Mouse (Mus musculus) G1E (cell line): ENCODE measurements around the gene Soat2.

Source experiments
- CTCF ChIP-seq: IDR thresholded peaks from 2 replicates; pipeline ENCODE4 v1.5.1; 2012; ENCODE audit warnings: low read depth, low read length, inconsistent platforms, mixed read lengths
- GATA2 ChIP-seq: IDR thresholded peaks from 2 replicates; pipeline ENCODE4 v1.6.1; 2012; ENCODE audit warnings: low read depth, low read length, inconsistent platforms, borderline replicate concordance
- TAL1 ChIP-seq: conservative IDR thresholded peaks from 2 replicates; pipeline ENCODE4 v1.6.1; 2012; ENCODE audit warnings: low read depth, low read length, inconsistent platforms, mixed read lengths

- TF ChIP-seq CTCF (no peak), TAL1 (no peak), GATA2 (no peak)
These were observed 39.4 kb upstream of the Soat2 start for GRCm38 (mm10) chr15:102110701-102111494.
